Mouse (Mus musculus) spleen, adult 2 months (tissue): Measurements from ENCODE around the gene Abhd8. TPM values are rescaled to one million over a fixed set of nuclear protein-coding genes. Genes with fewer than 3 reads are reported as not detected.

ENCODE experiments used
- DNase-seq, 2 experiments: peaks; one replicate each; pipeline versions ENCODE4 v3.0.0 to v3.0.0-alpha.2; 2012 to 2021; ENCODE audit warnings: low spot score in 2 of 2, low read depth in 1 of 2
- H3K27ac ChIP-seq: fragments of 200-500 bp; 2 replicates; pipeline ENCODE4 v1.5.1; 2012; ENCODE audit warnings: low read length, inconsistent platforms; ENCODE audit not compliant: insufficient read depth
- H3K27me3 ChIP-seq: fragments of 200-500 bp; 2 replicates; pipeline ENCODE4 v1.6.1; 2012; ENCODE audit warnings: mild to moderate bottlenecking, moderate library complexity, low read length, inconsistent platforms; ENCODE audit not compliant: control insufficient read depth, insufficient read depth
- H3K36me3 ChIP-seq: fragments of 200-500 bp; 2 replicates; pipeline ENCODE4 v1.6.1; 2012; ENCODE audit warnings: mild to moderate bottlenecking, low read length, inconsistent platforms; ENCODE audit not compliant: control insufficient read depth, insufficient read depth
- H3K4me1 ChIP-seq: fragments of 200-500 bp; 2 replicates; pipeline ENCODE4 v1.6.1; 2011; ENCODE audit warnings: inconsistent platforms; ENCODE audit not compliant: control insufficient read depth, insufficient read depth, insufficient read length
- H3K4me3 ChIP-seq: fragments of 200-500 bp; 2 replicates; pipeline ENCODE4 v1.5.1; 2011; ENCODE audit warnings: mild to moderate bottlenecking, inconsistent platforms; ENCODE audit not compliant: insufficient read depth, insufficient read length; ENCODE audit errors: extremely low read depth
- CTCF ChIP-seq: fragments of 200-500 bp; IDR thresholded peaks from 2 replicates; pipeline ENCODE4 v1.5.1; 2011; ENCODE audit warnings: mild to moderate bottlenecking, inconsistent platforms; ENCODE audit not compliant: insufficient read depth, insufficient read length, insufficient replicate concordance; ENCODE audit errors: extremely low read depth
- POLR2A ChIP-seq: fragments of 200-500 bp; IDR thresholded peaks from 2 replicates; pipeline ENCODE4 v1.6.1; 2011; ENCODE audit warnings: low read depth, low read length, inconsistent platforms
- WGBS: fragments of 180-500 bp; shearing (Covaris S2); methylation state at CpG from one replicate; pipeline ENCODE4 v1.1.7; 2018; 5-methylcytosine and 5-hydroxymethylcytosine counted together
- polyA plus RNA-seq: library from polyadenylated mRNA; depleted of rRNA; stranded (reverse); fragments of >200 nt; gene quantifications from 2 replicates; pipeline ENCODE4 v1.2.3, GENCODE M21; 2012

The Abhd8 gene
- polyA plus RNA-seq, 1 experiment: 55.1 TPM

- H3K27ac ChIP-seq: no peak overlapping the region
- H3K36me3 ChIP-seq: peaks cover 17% of the 10 kb centered on the region
- WGBS: 94% methylated on average over 8 of the region's 8 CpGs
- no peaks in the 10 kb centered on the region for H3K27me3 ChIP-seq
- no peak overlapping the region for H3K4me3 ChIP-seq
- H3K4me1 ChIP-seq: peaks cover 13% of the 10 kb centered on the region
- DNase-seq: no peak
- TF ChIP-seq CTCF (no peak), POLR2A (no peak)
Observed at GRCm38 (mm10) chr8:71472601-71473386, 9.3 kb upstream of the Abhd8 start.

- Histone ChIP-seq H3K27me3 (no peaks in the 10 kb centered on the region), H3K4me1 (peaks cover 13% of the 10 kb centered on the region), H3K36me3 (peaks cover 17% of the 10 kb centered on the region), H3K4me3 (no peak overlapping the region), H3K27ac (no peak overlapping the region)
- TF ChIP-seq CTCF (no peak), POLR2A (no peak)
- WGBS: 98% methylated on average over 17 of the region's 17 CpGs
- DNase-seq: no peak
Observed at GRCm38 (mm10) chr8:71471861-71472260, 8.4 kb upstream of the Abhd8 start.

- no peaks in the 10 kb centered on the region for H3K27me3 ChIP-seq
- peaks cover 10% of the 10 kb centered on the region; the same call in 1 of the 2 replicates for H3K4me1 ChIP-seq
- H3K4me3 ChIP-seq: no peak overlapping the region
- peaks cover 17% of the 10 kb centered on the region for H3K36me3 ChIP-seq
- no peak for DNase-seq
- TF ChIP-seq POLR2A: no peak
- TF ChIP-seq CTCF: no peak
- WGBS: 74% methylated on average over 5 of the region's 5 CpGs
- H3K27ac ChIP-seq: no peak overlapping the region
Observed at GRCm38 (mm10) chr8:71470913-71471255, 7.4 kb upstream of the Abhd8 start.

GRCm38 (mm10) chr8:71470146-71470912 is 6.9 kb upstream of the Abhd8 start:
- H3K27ac ChIP-seq: no peak overlapping the region

GRCm38 (mm10) chr8:71469411-71469810 is 6.0 kb upstream of the Abhd8 start:
- TF ChIP-seq POLR2A: no peak; the same call in 1 of the 2 replicates
- no peak for TF ChIP-seq CTCF
- Histone ChIP-seq H3K4me3 (peak overlapping the region; percentile 62), H3K27me3 (no peaks in the 10 kb centered on the region), H3K27ac (no peak overlapping the region), H3K36me3 (peaks cover 14% of the 10 kb centered on the region), H3K4me1 (peaks cover 14% of the 10 kb centered on the region)
- WGBS: under 1% methylated on average over 24 of the region's 24 CpGs
- DNase-seq: peak in 1 of 2 experiments; percentile 49

More at GRCm38 (mm10) chr8:71470146-71470912, 6.9 kb upstream of the Abhd8 start:
- Histone ChIP-seq H3K4me1 (peaks cover 12% of the 10 kb centered on the region), H3K4me3 (peak overlapping the region; percentile 62; the same call in 1 of the 2 replicates), H3K36me3 (peaks cover 17% of the 10 kb centered on the region), H3K27me3 (no peaks in the 10 kb centered on the region)
- TF ChIP-seq CTCF: no peak
- TF ChIP-seq POLR2A: no peak
- 90% methylated on average over 3 of the region's 3 CpGs for WGBS
- DNase-seq: no peak

- WGBS: under 1% methylated on average over 34 of the region's 52 CpGs
- no peak within 1 kb of the TSS for H3K27ac ChIP-seq
Observed at GRCm38 (mm10) chr8:71468916-71469315, 5.5 kb upstream of the Abhd8 start, which contains the start of gene Dda1. TSS of gene Dda1 (plus strand) at chr8:71469199.

More at GRCm38 (mm10) chr8:71468916-71469315, 5.5 kb upstream of the Abhd8 start, which contains the start of gene Dda1:
- H3K4me1 ChIP-seq: peaks cover 17% of the 10 kb centered on the region
- TF ChIP-seq POLR2A (peak; percentile 62), CTCF (no peak)
- no peaks in the 10 kb centered on the region for H3K27me3 ChIP-seq
- H3K36me3 ChIP-seq: peaks cover 10% of the 10 kb centered on the region
- DNase-seq: peak; percentile 96 to 97
- H3K4me3 ChIP-seq: peak within 1 kb of the TSS; percentile 62
